Comparison of ENCODE assay signal across 25 mouse cellular contexts in the genomic region with DNA sequence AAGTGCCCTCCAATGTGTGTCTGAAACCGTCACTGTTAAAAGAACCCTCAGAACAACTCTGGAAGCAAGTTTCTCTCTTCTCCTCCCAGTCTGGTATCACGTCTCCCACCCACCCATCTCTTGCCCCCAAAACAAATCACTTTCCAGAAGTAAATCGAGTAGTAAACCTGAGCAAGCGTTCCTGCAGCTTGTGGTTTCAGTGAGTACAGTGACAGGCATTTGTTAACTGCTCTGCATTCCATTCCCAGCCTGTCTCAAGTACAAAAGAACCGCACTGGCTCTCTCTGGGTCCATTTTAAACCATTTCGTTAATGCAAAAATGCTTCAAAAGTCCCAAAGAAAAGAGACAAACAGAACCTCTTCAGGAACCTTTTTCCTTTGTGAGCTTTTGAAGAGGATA.
A peak's percentile ranks its signal among the peaks of the same experiment; 100 is the strongest.
DNase-seq lines count a peak whose midpoint lies in the region; ATAC-seq and TF ChIP-seq lines count a peak whose summit lies in the region.
"Had no signal": no experiment of that assay in that cellular context is flagged by ENCODE, and none has a peak within 500 bp of the region (broad histone marks: within the 10 kb centered on the region; RNA-seq: fewer than 3 reads in every experiment).

No protein-coding gene starts in this region.

- no peaks in the 10 kb centered on the region for H3K36me3 ChIP-seq in heart, embryonic 16.5 days (ENCODE audit: control insufficient read depth, insufficient read depth)
- no peaks in the 10 kb centered on the region for H3K36me3 ChIP-seq in heart, adult 2 months (ENCODE audit: control insufficient read depth, insufficient read depth, low read length)
- no peaks in the 10 kb centered on the region for H3K36me3 ChIP-seq in intestine, embryonic 16.5 days (ENCODE audit: control insufficient read depth, insufficient read depth, low read length)
- H3K36me3 ChIP-seq in intestine, embryonic 15.5 days = no peaks in the 10 kb centered on the region
- H3K36me3 ChIP-seq: embryonic facial prominence, embryonic 12.5 days; G1E; heart, embryonic 13.5 days; hindbrain, embryonic 15.5 days; kidney, embryonic 15.5 days had no signal

- no peak for TF ChIP-seq EP300 in heart, adult 2 months (IDR thresholded peaks at IDR 0.05; ENCODE audit: insufficient read depth, low read depth, low read length)

- no peak for ATAC-seq in heart, embryonic 16.5 days (replicated peaks; ENCODE audit: extremely low read depth, insufficient read depth, low FRiP score)
- ATAC-seq in intestine, embryonic 16.5 days = no peak
- ATAC-seq in intestine, embryonic 15.5 days = no peak
- ATAC-seq: CD4-positive, CD25-positive, alpha-beta regulatory T cell, adult 4 months; forebrain, embryonic 13.5 days; forebrain, postnatal 0 days; Patski had no signal

- WGBS in heart, embryonic 16.5 days = 42% methylated on average over 6 of the region's 6 CpGs
- WGBS in heart, adult 2 months = 59% methylated on average over 6 of the region's 6 CpGs
- WGBS in intestine, embryonic 16.5 days = 47% methylated on average over 6 of the region's 6 CpGs
- 41% methylated on average over 6 of the region's 6 CpGs for WGBS in intestine, embryonic 15.5 days

- no peak for TF ChIP-seq POLR2A in heart, adult 2 months (IDR thresholded peaks at IDR 0.05; ENCODE audit: insufficient read depth, low read depth, low read length)

- peak overlapping the region; percentile 35 for H3K27ac ChIP-seq in heart, embryonic 16.5 days (ENCODE audit: low read length)
- no peak overlapping the region for H3K27ac ChIP-seq in heart, adult 2 months
- peak overlapping the region; percentile 11; the same call in 1 of the 2 replicates for H3K27ac ChIP-seq in intestine, embryonic 16.5 days (ENCODE audit: low read length)
- no peak overlapping the region for H3K27ac ChIP-seq in intestine, embryonic 15.5 days
- H3K27ac ChIP-seq: embryonic facial prominence, embryonic 12.5 days; forebrain, embryonic 13.5 days; heart, embryonic 13.5 days; hindbrain, embryonic 15.5 days; kidney, embryonic 15.5 days had no signal

- H3K4me2 ChIP-seq in heart, embryonic 16.5 days (ENCODE audit: low read depth, low read length) = no peak overlapping the region
- no peak overlapping the region for H3K4me2 ChIP-seq in intestine, embryonic 16.5 days (ENCODE audit: low read depth, low read length)
- no peak overlapping the region for H3K4me2 ChIP-seq in intestine, embryonic 15.5 days (replicated peaks)
- H3K4me2 ChIP-seq: embryonic facial prominence, embryonic 12.5 days; forebrain, embryonic 13.5 days; heart, embryonic 13.5 days; hindbrain, embryonic 15.5 days; kidney, embryonic 15.5 days had no signal

- H3K79me2 ChIP-seq in heart, adult 2 months (replicated peaks; ENCODE audit: control insufficient read depth, insufficient read depth, low read length) = no peaks in the 10 kb centered on the region

- H3K9ac ChIP-seq in heart, embryonic 16.5 days (ENCODE audit: low read length) = no peak overlapping the region
- no peak overlapping the region for H3K9ac ChIP-seq in heart, adult 2 months (ENCODE audit: low read depth, low read length)
- H3K9ac ChIP-seq in intestine, embryonic 16.5 days (ENCODE audit: low read depth, low read length) = no peak overlapping the region
- H3K9ac ChIP-seq in intestine, embryonic 15.5 days = no peak overlapping the region
- H3K9ac ChIP-seq: embryonic facial prominence, embryonic 12.5 days; forebrain, embryonic 13.5 days; forebrain, postnatal 0 days; heart, embryonic 13.5 days; hindbrain, embryonic 15.5 days; kidney, embryonic 15.5 days had no signal

- intact Hi-C loops in heart, adult 2 months (cut with DNase I) = no loop called here

- H3K27me3 ChIP-seq in heart, embryonic 16.5 days (ENCODE audit: control insufficient read depth, insufficient read depth, low read length) = no peaks in the 10 kb centered on the region
- no peaks in the 10 kb centered on the region for H3K27me3 ChIP-seq in heart, adult 2 months (ENCODE audit: control insufficient read depth, insufficient read depth, low read length)
- H3K27me3 ChIP-seq in intestine, embryonic 16.5 days (replicated peaks; ENCODE audit: control insufficient read depth, insufficient read depth, low read length) = no peaks in the 10 kb centered on the region
- H3K27me3 ChIP-seq in intestine, embryonic 15.5 days (replicated peaks) = no peaks in the 10 kb centered on the region
- H3K27me3 ChIP-seq: embryonic facial prominence, embryonic 12.5 days; forebrain, embryonic 13.5 days; heart, embryonic 13.5 days; hindbrain, embryonic 15.5 days; kidney, embryonic 15.5 days had no signal

- no peak for TF ChIP-seq CTCF in heart, adult 2 months (IDR thresholded peaks at IDR 0.05)

- DNase-seq in heart, adult 2 months = no peak
- DNase-seq in 3T3-L1 (ENCODE audit: low read depth, low spot score) = peak; percentile 51
- DNase-seq in R1 (ENCODE audit: low read depth, low spot score) = peak; percentile 42
- no peak for DNase-seq in cerebellum, postnatal 25 days
- DNase-seq in adipocyte (ENCODE audit: low spot score) = no peak
- DNase-seq: adrenal gland, postnatal 14 days; B cell, adult 2 months; cerebellum, adult 11-12 months; cerebellum, adult 9-10 months; cerebellum, postnatal 36 days; forebrain, postnatal 0 days; gastrocnemius, postnatal 14 days; heart, postnatal 14 days; kidney, adult 2 months had no signal

- H3K9me3 ChIP-seq in heart, embryonic 16.5 days (replicated peaks; ENCODE audit: control insufficient read depth, low read length) = no peaks in the 10 kb centered on the region
- no peaks in the 10 kb centered on the region for H3K9me3 ChIP-seq in intestine, embryonic 16.5 days (ENCODE audit: control insufficient read depth, low read length)
- no peaks in the 10 kb centered on the region for H3K9me3 ChIP-seq in intestine, embryonic 15.5 days
- H3K9me3 ChIP-seq: embryonic facial prominence, embryonic 12.5 days; forebrain, embryonic 13.5 days; G1E; heart, embryonic 13.5 days; hindbrain, embryonic 15.5 days; kidney, embryonic 15.5 days had no signal

- no peak overlapping the region for H3K4me3 ChIP-seq in heart, embryonic 16.5 days (ENCODE audit: low read length)
- H3K4me3 ChIP-seq in heart, adult 2 months = no peak overlapping the region
- no peak overlapping the region for H3K4me3 ChIP-seq in intestine, embryonic 16.5 days (ENCODE audit: low read length)
- no peak overlapping the region for H3K4me3 ChIP-seq in intestine, embryonic 15.5 days (replicated peaks)
- H3K4me3 ChIP-seq: embryonic facial prominence, embryonic 12.5 days; forebrain, embryonic 13.5 days; heart, embryonic 13.5 days; hindbrain, embryonic 15.5 days; kidney, embryonic 15.5 days had no signal

- H3K4me1 ChIP-seq in heart, embryonic 16.5 days (ENCODE audit: control insufficient read depth, insufficient read depth, low read length) = peaks cover 4% of the 10 kb centered on the region; the same call in 1 of the 2 replicates
- no peaks in the 10 kb centered on the region for H3K4me1 ChIP-seq in heart, adult 2 months (ENCODE audit: control insufficient read depth, insufficient read depth, low read length)
- H3K4me1 ChIP-seq in intestine, embryonic 16.5 days (ENCODE audit: control insufficient read depth, insufficient read depth, low read length) = 0 out of 2 replicates have a peak, but pooled peaks cover 3% of the 10 kb centered on the region
- H3K4me1 ChIP-seq in intestine, embryonic 15.5 days (replicated peaks) = no peaks in the 10 kb centered on the region
- H3K4me1 ChIP-seq: embryonic facial prominence, embryonic 12.5 days; forebrain, embryonic 13.5 days; hindbrain, embryonic 15.5 days; kidney, embryonic 15.5 days had no signal

Comparison
In these comparisons a context has a peak if more than half of its experiments do, and no peak if none do; other contexts are left out.
1. H3K27ac ChIP-seq: peak in heart, embryonic 16.5 days (single experiment) and intestine, embryonic 16.5 days (single experiment); none in heart, adult 2 months (single experiment) and intestine, embryonic 15.5 days (single experiment).
2. DNase-seq: peak in 3T3-L1 (single experiment) and R1 (single experiment); none in heart, adult 2 months (0 of 2), cerebellum, postnatal 25 days (0 of 2) and adipocyte (single experiment).